Mouse (Mus musculus): Measurements from ENCODE around the gene Irgm1.
"Not testable (repeated sequence)": the region's sequence is repeated elsewhere in the genome, so short reads cannot be mapped to it uniquely, and the experiment has no call there.

The Irgm1 gene

GRCm38 (mm10) chr11:48833078-48833730 lies 38.3 kb downstream of the Irgm1 start:
- no peak for DNase-seq (ENCODE audit: low spot score in 2 of 2)

GRCm38 (mm10) chr11:48831273-48831672 lies 40.2 kb downstream of the Irgm1 start:
- no peak for DNase-seq (ENCODE audit: low spot score in 2 of 2)

GRCm38 (mm10) chr11:48830279-48830678 lies 41.2 kb downstream of the Irgm1 start:
- DNase-seq (ENCODE audit: low spot score in 2 of 2), result no peak

- DNase-seq (ENCODE audit: low spot score in 2 of 2), result no peak
Measured at GRCm38 (mm10) chr11:48827926-48828325, 43.6 kb downstream of the Irgm1 start.

GRCm38 (mm10) chr11:48826752-48827096 lies 44.8 kb downstream of the Irgm1 start:
- no peak for DNase-seq (ENCODE audit: low spot score in 2 of 2)

- DNase-seq (ENCODE audit: low spot score in 2 of 2), result not testable (repeated sequence)
Measured at GRCm38 (mm10) chr11:48825979-48826751, 45.3 kb downstream of the Irgm1 start, which contains the start of the genes Trim7 and Gm12184. Gene Trim7, plus strand, starts transcription at chr11:48826140. Gene Gm12184, minus strand, starts transcription at chr11:48826655.

- no peak for DNase-seq (ENCODE audit: low spot score in 2 of 2)
Measured at GRCm38 (mm10) chr11:48824311-48824830, 47.1 kb downstream of the Irgm1 start.

- DNase-seq (ENCODE audit: low spot score in 2 of 2), result peak; percentile 49 to 66
Measured at GRCm38 (mm10) chr11:48823536-48823972, 47.9 kb downstream of the Irgm1 start.

GRCm38 (mm10) chr11:48822768-48823512 lies 48.5 kb downstream of the Irgm1 start:
- no peak for DNase-seq (ENCODE audit: low spot score in 2 of 2)

- DNase-seq (ENCODE audit: low spot score in 2 of 2), result not testable (repeated sequence)
Measured at GRCm38 (mm10) chr11:48821299-48821698, 50.2 kb downstream of the Irgm1 start.

- no peak for DNase-seq (ENCODE audit: low spot score in 2 of 2)
Measured at GRCm38 (mm10) chr11:48820308-48820674, 51.2 kb downstream of the Irgm1 start.

- DNase-seq (ENCODE audit: low spot score in 2 of 2), result no peak
Measured at GRCm38 (mm10) chr11:48819614-48820307, 51.7 kb downstream of the Irgm1 start.

GRCm38 (mm10) chr11:48818346-48818745 lies 53.1 kb downstream of the Irgm1 start:
- peak; percentile 69 to 86 for DNase-seq (ENCODE audit: low spot score in 2 of 2)

GRCm38 (mm10) chr11:48817794-48818193 lies 53.7 kb downstream of the Irgm1 start:
- no peak for DNase-seq (ENCODE audit: low spot score in 2 of 2)

GRCm38 (mm10) chr11:48816800-48817665 lies 54.5 kb downstream of the Irgm1 start, which contains the start of gene Trim41:
Gene Trim41, minus strand, starts transcription at chr11:48817353.
- peak; percentile 100 for DNase-seq (ENCODE audit: low spot score in 2 of 2)

- DNase-seq (ENCODE audit: low spot score in 2 of 2), result peak in 1 of 2 experiments; percentile 67
Measured at GRCm38 (mm10) chr11:48816281-48816781, 55.2 kb downstream of the Irgm1 start.

- peak in 1 of 2 experiments; percentile 18 for DNase-seq (ENCODE audit: low spot score in 2 of 2)
Measured at GRCm38 (mm10) chr11:48815851-48816250, 55.6 kb downstream of the Irgm1 start.

GRCm38 (mm10) chr11:48813782-48814181 lies 57.7 kb downstream of the Irgm1 start:
- DNase-seq (ENCODE audit: low spot score in 2 of 2), result no peak
